In the genomic region with DNA sequence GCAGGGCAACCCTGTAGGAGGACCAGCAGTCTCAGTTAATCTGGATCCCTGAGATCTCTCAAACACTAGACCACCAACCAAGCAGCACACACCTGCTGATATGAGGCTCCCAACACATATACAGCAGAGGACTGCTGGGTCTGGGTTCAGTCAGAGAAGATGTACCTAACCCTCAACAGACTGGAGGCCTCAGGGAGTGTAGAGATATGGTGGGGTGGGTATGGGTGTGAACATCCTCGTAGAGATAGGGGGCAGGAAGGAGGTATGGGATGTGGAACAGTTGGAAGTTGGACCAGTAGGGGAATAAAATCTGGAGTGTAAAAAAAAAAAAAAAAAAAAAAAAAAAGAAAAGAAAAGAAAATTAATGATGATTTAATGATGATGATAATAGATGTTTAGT, we compare ENCODE assay signal across 24 mouse cellular contexts.
"Had no signal": no experiment of that assay in that cellular context is flagged by ENCODE, and none has a peak within 500 bp of the region (broad histone marks: within the 10 kb centered on the region; RNA-seq: fewer than 3 reads in every experiment).

No protein-coding gene starts in this region.

- H3K27ac ChIP-seq: gastrocnemius, adult 2 months; heart, adult 2 months; heart, embryonic 13.5 days; heart, embryonic 15.5 days; hindbrain, embryonic 10.5 days; hindbrain, embryonic 12.5 days; hindbrain, embryonic 14.5 days; intestine, embryonic 15.5 days; left cerebral cortex, adult 2 months; limb, embryonic 10.5 days; limb, embryonic 12.5 days had no signal

- DNase-seq: gastrocnemius, adult 2 months; gastrocnemius, postnatal 10 days; gastrocnemius, postnatal 25 days; heart, adult 2 months; heart, postnatal 14 days; heart, postnatal 4 days; kidney, adult 18-20 months; kidney, adult 8-10 months; kidney, postnatal 10 days; kidney, postnatal 25 days; kidney, postnatal 4 days had no signal

- H3K4me2 ChIP-seq: heart, embryonic 11.5 days; heart, embryonic 13.5 days; heart, embryonic 15.5 days; hindbrain, embryonic 12.5 days; hindbrain, embryonic 14.5 days; intestine, embryonic 15.5 days; limb, embryonic 12.5 days had no signal

- H3K27me3 ChIP-seq: heart, embryonic 13.5 days; heart, embryonic 15.5 days; hindbrain, embryonic 12.5 days; intestine, embryonic 15.5 days; limb, embryonic 12.5 days had no signal

- H3K9me3 ChIP-seq: heart, embryonic 13.5 days; heart, embryonic 15.5 days; hindbrain, embryonic 10.5 days; hindbrain, embryonic 12.5 days; intestine, embryonic 15.5 days; limb, embryonic 10.5 days; limb, embryonic 12.5 days had no signal

- ATAC-seq: hindbrain, embryonic 16.5 days; inflammation-experienced regulatory T-cells, adult 6 months; intestine, embryonic 15.5 days; intestine, postnatal 0 days had no signal

- H3K36me3 ChIP-seq: heart, embryonic 13.5 days; heart, embryonic 15.5 days; hindbrain, embryonic 10.5 days; hindbrain, embryonic 12.5 days; intestine, embryonic 15.5 days; limb, embryonic 10.5 days; limb, embryonic 12.5 days had no signal

- H3K4me3 ChIP-seq: gastrocnemius, adult 2 months; heart, adult 2 months; heart, embryonic 13.5 days; heart, embryonic 15.5 days; hindbrain, embryonic 10.5 days; hindbrain, embryonic 12.5 days; intestine, embryonic 15.5 days; left cerebral cortex, adult 2 months; limb, embryonic 10.5 days; limb, embryonic 12.5 days had no signal

- H3K9ac ChIP-seq: heart, embryonic 13.5 days; heart, embryonic 15.5 days; hindbrain, embryonic 12.5 days; hindbrain, embryonic 14.5 days; intestine, embryonic 15.5 days; limb, embryonic 12.5 days had no signal
